Comparison of ENCODE assay signal across 8 mouse cellular contexts in genomic region chr6:3200586-3200985, GRCm38 (mm10).
DNase-seq lines count a peak whose midpoint lies in the region; ATAC-seq and TF ChIP-seq lines count a peak whose summit lies in the region.
"Not testable (repeated sequence)": the region's sequence is repeated elsewhere in the genome, so short reads cannot be mapped to it uniquely, and the experiment has no call there.

No protein-coding gene starts in this region.

- TF ChIP-seq CTCF in kidney, postnatal 0 days (IDR thresholded peaks at IDR 0.05; ENCODE audit: low read depth); stomach, postnatal 0 days (IDR thresholded peaks at IDR 0.05; ENCODE audit: low read depth): not testable (repeated sequence)

- not testable (repeated sequence) for H3K27me3 ChIP-seq in kidney, postnatal 0 days (ENCODE audit: insufficient read depth, low read length); liver, embryonic 11.5 days (replicated peaks; ENCODE audit: control insufficient read depth, insufficient read depth, low read length); neural tube, embryonic 11.5 days (ENCODE audit: control insufficient read depth, insufficient read depth, low read length); stomach, postnatal 0 days (ENCODE audit: control insufficient read depth, insufficient read depth, low read length)

- H3K9ac ChIP-seq in kidney, postnatal 0 days (ENCODE audit: low read depth, low read length); liver, embryonic 11.5 days (ENCODE audit: low read depth, low read length); neural tube, embryonic 11.5 days (ENCODE audit: low read length); stomach, postnatal 0 days (ENCODE audit: low read length): not testable (repeated sequence)

- not testable (repeated sequence) for TF ChIP-seq EP300 in stomach, postnatal 0 days (optimal IDR thresholded peaks at IDR 0.05)

- H3K4me1 ChIP-seq in kidney, postnatal 0 days (replicated peaks; ENCODE audit: insufficient read depth, low read length); liver, embryonic 11.5 days (replicated peaks; ENCODE audit: control insufficient read depth, insufficient read depth, low read length); neural tube, embryonic 11.5 days (ENCODE audit: control insufficient read depth, insufficient read depth, low read length); stomach, postnatal 0 days (replicated peaks; ENCODE audit: control insufficient read depth, insufficient read depth): not testable (repeated sequence)

- not testable (repeated sequence) for H3K27ac ChIP-seq in kidney, postnatal 0 days; liver, embryonic 11.5 days (ENCODE audit: low read depth, low read length); neural tube, embryonic 11.5 days (ENCODE audit: low read depth, low read length); stomach, postnatal 0 days (replicated peaks)

- H3K9me3 ChIP-seq in kidney, postnatal 0 days (replicated peaks; ENCODE audit: low read length); liver, embryonic 11.5 days (ENCODE audit: control insufficient read depth, low read length); neural tube, embryonic 11.5 days (ENCODE audit: control insufficient read depth, low read length); stomach, postnatal 0 days (ENCODE audit: control insufficient read depth, low read length): not testable (repeated sequence)

- peak; percentile 67 for DNase-seq in 3T3-L1 (ENCODE audit: low read depth, low spot score)
- DNase-seq in adrenal gland, adult 2 months: peak; percentile 63
- peak; percentile 69 to 81 for DNase-seq in cerebellum, postnatal 4 days (ENCODE audit: low spot score in 2 of 2)
- DNase-seq in gastrocnemius, postnatal 25 days: peak; percentile 33
- peak; percentile 34 for DNase-seq in kidney, postnatal 0 days (ENCODE audit: low spot score)
- DNase-seq in liver, embryonic 11.5 days (ENCODE audit: low spot score): peak; percentile 88
- peak; percentile 71 for DNase-seq in neural tube, embryonic 11.5 days (ENCODE audit: low spot score)
- peak; percentile 71 for DNase-seq in stomach, postnatal 0 days (ENCODE audit: low spot score)

- not testable (repeated sequence) for ATAC-seq in kidney, postnatal 0 days (replicated peaks; ENCODE audit: low FRiP score, low read depth); liver, embryonic 11.5 days (replicated peaks; ENCODE audit: low FRiP score); neural tube, embryonic 11.5 days (ENCODE audit: insufficient read depth, low FRiP score, low TSS enrichment); stomach, postnatal 0 days (ENCODE audit: low FRiP score, low TSS enrichment)

- WGBS in kidney, postnatal 0 days: 89% methylated on average over 17 of the region's 18 CpGs
- whole genome bisulfite sequencing in liver, embryonic 11.5 days: 87% methylated on average over 18 of the region's 18 CpGs
- 79% methylated on average over 15 of the region's 18 CpGs for WGBS in neural tube, embryonic 11.5 days
- WGBS in stomach, postnatal 0 days: 89% methylated on average over 14 of the region's 18 CpGs

- not testable (repeated sequence) for H3K36me3 ChIP-seq in kidney, postnatal 0 days (ENCODE audit: insufficient read depth, low read length); liver, embryonic 11.5 days (ENCODE audit: control insufficient read depth, insufficient read depth, low read length); neural tube, embryonic 11.5 days (ENCODE audit: control insufficient read depth, insufficient read depth, low read length); stomach, postnatal 0 days (ENCODE audit: control insufficient read depth, insufficient read depth, low read length)

- not testable (repeated sequence) for H3K4me2 ChIP-seq in kidney, postnatal 0 days (ENCODE audit: low read length); liver, embryonic 11.5 days; neural tube, embryonic 11.5 days (ENCODE audit: low read depth); stomach, postnatal 0 days (replicated peaks; ENCODE audit: low read depth)

- H3K4me3 ChIP-seq in kidney, postnatal 0 days (replicated peaks; ENCODE audit: low read depth, low read length); liver, embryonic 11.5 days (ENCODE audit: low read depth, low read length); neural tube, embryonic 11.5 days (ENCODE audit: low read depth, low read length); stomach, postnatal 0 days (ENCODE audit: low read depth, low read length): not testable (repeated sequence)

Comparison
In these comparisons a context has a peak if more than half of its experiments do, and no peak if none do; other contexts are left out.
1. DNase-seq: peak in every context shown above with its lines; median percentile 88 in liver, embryonic 11.5 days; 75 in cerebellum, postnatal 4 days; 71 in neural tube, embryonic 11.5 days; 71 in stomach, postnatal 0 days; 67 in 3T3-L1; 63 in adrenal gland, adult 2 months; 34 in kidney, postnatal 0 days; 33 in gastrocnemius, postnatal 25 days.